Mouse (Mus musculus) naive thymus-derived CD4-positive, alpha-beta T cell, adult 5 months (primary cell): ENCODE measurements around the gene Phip. TPM values are rescaled to one million over a fixed set of nuclear protein-coding genes. Genes with fewer than 3 reads are reported as not detected.

ENCODE experiments used
- polyA plus RNA-seq: library from polyadenylated mRNA; unstranded; fragments of 100-300 nt; shearing (Covaris generic); gene quantifications from one replicate; pipeline ENCODE4 v1.2.1, GENCODE M21; 2017

Gene Phip
- 144 TPM for polyA plus RNA-seq

DNA sequence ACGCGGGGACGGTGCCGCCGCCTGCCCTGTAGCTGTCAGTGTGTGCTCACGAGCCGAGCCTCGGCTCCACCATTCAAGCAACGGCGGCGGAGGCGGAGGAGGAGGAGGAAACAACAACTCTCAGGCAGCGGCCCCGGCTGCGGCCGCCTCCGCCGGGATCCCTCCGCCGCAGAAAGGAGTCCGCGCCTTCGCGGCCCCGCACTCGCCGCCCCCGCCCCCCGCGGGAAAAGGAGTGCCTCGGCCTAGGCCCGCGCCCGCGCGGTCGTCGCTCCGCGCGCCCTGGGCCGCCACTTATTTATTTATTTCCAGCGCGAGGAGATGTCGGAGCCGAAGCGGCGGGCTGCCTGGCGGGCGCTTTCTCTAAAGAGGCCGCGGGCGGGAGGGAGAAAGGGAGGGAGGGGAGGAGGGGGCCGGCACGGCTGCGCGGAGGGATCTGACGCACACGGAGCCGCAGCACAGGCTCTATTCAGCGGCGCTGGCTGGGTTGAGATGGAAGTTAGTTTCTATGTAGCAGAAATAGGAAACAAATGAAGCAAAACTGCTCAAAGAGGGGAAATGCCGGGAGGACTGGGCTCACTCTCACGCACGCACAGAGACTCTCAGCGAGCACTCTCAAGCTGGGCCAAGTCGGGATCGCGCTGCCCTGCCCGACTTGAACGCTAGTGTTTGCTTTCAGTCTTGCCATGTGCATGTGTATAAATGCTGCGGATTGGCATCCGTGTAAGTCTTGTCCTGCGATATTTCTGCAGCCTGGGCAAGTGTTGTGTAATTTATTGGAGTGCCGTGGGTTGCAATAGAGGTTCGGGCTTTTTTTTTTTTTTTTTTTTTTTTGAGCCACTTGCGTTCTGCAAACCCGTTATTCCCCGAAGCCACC is at the start of gene Phip:
Phip (minus strand) TSS at position 175 of the 874 bp plus-strand sequence.

DNA sequence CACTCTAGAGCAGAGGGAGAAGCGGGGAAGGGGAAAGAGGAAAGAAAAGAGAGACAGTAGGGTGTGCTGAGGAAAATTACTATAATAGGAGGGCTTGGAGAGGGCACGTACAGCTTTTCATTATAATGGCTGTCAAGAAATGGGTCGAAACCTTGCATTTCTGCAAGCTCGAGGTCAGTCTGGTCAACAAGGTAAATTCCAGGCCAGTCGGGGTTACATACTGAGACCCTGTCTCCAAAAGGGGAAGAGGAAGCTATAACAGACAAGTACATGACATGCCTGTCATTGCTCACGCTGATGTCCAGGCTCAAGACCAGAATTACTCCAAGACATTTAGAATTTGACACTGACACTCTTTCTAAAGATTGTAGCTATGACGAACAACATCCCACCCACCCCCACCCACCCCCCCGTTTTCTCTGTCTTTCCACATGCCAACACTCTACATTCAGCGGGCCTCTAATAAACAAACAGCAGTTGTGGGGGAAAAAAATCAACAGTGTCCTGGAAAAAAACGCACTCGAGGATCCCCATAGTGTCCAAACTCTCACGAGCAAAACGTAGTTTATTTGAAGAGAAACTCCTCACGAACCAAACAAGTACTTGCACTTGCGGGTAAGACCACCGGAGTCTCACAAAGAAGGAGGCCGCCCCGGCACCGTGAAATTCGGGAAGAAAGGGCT is 146.2 kb downstream of the Phip start, which contains the start of gene Irak1bp1:
Irak1bp1 (plus strand) TSS at position 534 of the 683 bp plus-strand sequence.

Other genes starting within 250 kb of the Phip start
- 0.40 TPM for gene Irak1bp1, start 146.0 kb downstream of the Phip start, polyA plus RNA-seq
- gene Hmgn3, start 171.2 kb upstream of the Phip start, polyA plus RNA-seq = 1.2 TPM